Mouse (Mus musculus): ENCODE measurements at regions not wholly inside any gene's neighbourhood (a gene's known extent, or its start where the extent isn't known, plus 50 kb on each side); places are given as distances from the start of the nearest gene placed in this dataset.

DNA sequence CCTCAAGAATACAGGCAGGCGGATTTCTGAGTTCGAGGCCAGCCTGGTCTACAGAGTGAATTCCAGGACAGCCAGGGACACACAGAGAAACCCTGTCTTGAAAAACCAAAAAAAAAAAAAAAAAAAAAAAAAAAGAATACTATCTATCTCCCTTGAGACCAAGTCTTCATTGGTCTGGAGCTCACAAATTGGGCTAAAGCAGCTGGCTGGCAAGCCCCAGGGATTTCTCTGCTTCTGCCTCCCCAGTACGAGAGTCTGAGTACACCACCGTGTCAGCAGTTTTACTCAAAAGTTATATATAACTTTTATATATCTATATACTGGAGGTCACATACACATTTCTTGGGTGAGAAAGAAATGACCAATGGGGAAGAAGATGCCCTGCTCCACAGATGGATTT, 229.2 kb downstream of the Zfp36l1 start:
- DNase-seq (ENCODE audit: low spot score) = no peak

DNA sequence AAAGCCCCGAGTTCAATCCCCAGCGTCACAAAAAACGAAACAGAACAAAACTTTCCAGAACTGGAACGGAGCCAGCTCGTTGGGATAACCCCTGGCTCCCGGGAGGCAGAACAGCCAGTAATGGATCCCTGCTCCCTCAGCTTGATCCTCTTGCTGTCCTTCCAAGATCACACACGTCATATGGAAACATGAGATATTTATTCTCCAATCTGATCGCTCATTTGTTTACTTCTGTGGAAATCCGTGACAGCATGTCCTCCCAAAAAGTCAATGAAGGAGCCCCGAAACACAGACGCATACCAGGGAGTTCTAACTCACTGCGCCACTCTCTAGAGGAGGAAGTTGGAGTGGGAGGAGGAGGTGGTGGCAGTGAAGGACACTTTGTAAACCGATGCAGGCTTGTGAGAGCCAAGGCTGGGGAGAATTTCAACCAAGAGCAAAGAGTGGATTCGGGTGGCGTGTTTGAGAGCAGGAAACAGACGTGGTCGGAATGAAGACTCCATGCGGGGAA, 232.0 kb downstream of the Zfp36l1 start:
- no peak for DNase-seq (ENCODE audit: low spot score)

DNA sequence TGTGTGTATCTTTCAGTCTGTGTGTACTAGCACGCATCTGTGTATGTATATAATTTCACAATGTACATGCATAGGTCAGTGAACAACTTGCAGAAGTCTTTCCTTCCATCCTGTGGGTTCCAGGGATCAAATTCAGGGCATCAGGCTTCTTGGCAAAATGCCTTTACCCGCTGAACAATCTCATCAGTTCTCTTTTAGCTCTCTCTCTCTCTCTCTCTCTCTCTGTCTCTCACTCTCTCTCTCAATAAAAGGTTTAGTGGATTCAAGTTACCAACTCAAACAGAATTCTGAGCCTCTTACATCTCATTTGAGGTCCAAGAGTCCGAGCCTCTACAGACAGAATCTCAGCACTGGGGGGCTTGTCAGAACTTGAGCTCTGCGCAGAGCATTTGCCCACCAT, 232.5 kb downstream of the Zfp36l1 start:
- no peak for DNase-seq (ENCODE audit: low spot score)

DNA sequence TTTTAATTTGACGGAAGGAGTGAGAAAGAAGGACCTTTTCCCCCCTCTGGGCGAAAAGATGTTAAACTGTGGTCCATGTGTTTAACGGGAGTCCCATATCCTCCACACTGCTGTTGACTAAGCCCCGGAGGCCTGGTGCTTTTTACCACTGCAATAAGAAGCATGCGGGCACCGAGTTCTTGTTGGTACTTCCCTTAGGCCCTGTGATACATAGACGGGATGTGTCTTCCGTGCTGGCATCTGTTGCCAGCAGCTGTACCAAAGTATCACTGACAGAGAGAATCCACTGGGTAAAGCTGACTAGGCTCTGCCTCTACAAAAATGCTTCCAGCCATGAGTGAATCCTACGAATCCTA, 232.9 kb downstream of the Zfp36l1 start:
- DNase-seq (ENCODE audit: low spot score) = no peak

DNA sequence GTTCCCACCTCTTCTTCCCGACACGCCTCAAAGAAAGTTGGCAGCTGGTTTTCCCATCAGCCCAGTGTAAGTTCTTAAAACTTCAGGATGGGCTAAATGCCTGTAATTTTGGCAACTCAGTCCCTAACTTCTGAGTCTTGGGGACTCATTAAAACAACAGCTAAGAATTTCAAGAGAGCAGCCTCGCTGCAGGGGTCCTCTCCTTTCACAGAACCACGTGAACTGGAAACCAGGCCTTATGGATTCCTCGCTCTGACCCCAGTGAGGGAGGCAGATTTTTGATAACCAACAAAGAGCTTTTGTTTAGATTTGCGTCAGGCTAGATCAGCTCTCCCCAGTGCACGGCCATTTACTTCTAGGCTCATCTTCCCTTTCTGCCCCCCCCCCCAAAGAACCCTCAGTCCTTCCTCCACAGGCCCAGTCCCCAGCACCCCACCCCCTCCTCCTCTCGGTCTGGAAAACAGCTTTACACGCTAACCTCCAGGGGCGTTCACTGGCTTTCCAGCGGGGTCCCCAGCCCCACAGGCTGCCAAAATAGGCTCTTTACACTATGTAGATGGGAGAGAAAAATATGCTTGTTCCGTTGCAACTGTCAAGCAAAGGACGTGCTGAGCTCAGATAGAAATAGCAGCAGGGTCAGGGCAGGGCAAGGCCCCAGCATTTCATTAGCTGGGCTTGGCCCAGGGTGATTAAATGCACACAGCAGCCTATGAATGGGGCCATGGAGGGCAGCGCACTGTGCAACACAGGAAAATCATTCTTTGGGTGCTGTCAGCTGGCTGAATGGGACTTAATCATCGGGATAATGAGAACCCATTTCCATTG, 233.5 kb downstream of the Zfp36l1 start:
- no peak for DNase-seq (ENCODE audit: low spot score)

DNA sequence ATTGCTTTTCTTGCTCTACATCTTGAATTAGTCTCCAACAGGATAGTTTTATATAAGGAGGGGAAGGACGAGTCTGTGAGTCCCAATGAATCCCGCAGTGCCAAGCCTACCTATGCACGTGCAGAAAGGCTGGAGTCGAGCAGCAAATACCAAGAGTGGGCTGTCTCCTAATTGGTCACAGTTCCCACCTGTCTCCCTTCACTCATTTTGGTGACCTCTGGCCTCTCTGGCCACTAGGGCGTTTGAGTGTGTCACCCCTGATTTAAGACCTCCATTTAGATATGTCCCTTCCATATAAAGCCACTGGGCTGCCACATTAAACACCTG, 234.1 kb downstream of the Zfp36l1 start:
- no peak for DNase-seq (ENCODE audit: low spot score)

DNA sequence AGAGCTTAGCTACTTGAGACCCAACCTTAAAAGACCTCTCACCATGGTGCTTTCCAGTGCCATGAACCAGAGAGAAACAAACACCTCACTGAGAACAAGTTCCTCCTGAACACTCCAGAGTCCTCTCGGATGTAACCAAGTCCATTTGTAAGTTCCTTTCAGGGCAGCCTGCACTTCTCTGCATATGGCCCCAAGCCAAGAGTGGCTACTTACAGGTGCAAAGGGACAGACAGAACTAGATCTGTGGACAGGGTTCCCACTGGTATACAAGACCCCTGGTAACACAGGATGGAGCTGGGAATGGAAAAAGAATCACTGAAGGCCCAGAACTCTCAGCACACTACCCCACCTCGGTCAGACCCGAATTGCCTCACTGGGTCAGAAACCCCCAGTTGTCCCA, 234.7 kb downstream of the Zfp36l1 start:
- no peak for DNase-seq (ENCODE audit: low spot score)

DNA sequence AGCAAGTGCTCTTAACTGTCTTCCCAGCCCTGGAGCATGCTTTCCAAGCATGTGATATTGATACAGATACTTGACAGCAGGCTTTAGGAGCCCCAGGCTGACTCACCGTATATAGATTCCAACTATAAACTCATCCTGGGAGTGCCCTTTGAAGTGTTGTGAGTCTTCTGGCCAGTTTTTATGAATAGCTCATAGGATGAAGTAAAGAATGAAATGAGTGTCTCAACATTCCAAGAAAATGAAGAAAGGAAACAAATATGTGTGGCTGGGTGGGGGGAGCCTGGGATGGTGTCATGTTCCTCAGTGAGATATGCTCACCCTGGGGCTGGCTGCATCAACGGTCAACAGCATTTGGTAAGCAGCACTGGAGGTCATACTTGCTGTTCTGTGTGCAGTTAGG, 238.5 kb downstream of the Zfp36l1 start:
- DNase-seq (ENCODE audit: low spot score) = no peak

DNA sequence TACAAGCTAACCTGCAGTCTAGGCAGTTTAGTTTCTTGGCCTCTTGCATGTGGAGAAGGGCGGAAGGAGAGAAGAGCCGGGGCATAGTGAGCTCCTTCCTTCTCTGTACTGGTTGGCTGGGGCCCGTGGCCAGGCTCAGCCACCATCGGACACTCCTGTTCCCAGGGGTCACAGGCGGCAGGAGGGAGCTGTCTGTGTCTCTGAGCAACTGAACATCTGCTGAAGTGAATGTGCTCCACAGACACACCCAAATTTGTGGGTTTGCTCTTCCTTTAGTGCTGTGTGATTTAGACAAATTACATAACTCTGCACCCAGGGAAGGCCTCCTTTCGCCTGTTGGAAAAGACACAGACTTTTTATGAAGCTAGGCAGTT, 247.6 kb downstream of the Zfp36l1 start:
- no peak for DNase-seq (ENCODE audit: low spot score)

DNA sequence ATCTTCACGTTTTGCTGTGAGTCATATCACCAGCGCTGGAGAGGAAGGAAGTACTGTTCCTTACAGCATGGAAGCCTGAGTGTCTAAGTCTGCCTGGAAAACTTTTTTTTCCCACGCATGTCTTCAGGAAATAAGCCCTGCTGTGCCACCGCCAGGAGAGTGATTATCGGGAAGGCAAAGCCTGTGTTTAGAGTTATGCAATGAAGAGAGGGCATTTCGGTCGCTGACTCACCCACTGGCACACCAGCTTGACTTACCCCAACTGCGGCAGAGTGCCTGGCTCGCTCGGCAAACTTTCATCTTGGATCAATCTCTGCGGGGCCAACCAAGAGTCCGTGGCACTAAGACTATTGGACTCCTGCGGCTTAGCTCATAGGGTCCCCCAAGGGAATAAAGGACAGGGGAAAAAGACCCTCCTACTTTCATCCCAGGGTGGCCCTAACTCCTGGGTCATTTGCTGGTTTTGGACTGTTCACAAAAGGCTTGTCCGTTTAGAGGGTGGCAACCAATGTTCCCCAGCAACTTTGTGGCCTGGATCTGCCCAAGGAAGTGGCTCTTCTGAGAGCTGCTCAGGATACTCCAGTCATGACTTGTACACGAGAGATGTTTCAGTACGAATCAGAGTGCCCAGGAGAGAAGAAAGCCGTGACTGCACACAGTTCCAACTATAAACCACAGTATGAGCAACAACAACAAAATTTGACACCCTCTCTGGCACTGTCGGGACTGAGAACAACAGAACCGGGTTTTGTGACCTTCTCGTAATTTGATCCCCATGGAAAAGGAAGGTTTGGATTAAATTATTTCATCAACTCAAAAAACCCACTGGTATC, 248.3 kb downstream of the Zfp36l1 start:
- DNase-seq (ENCODE audit: low spot score) = no peak
